Mouse (Mus musculus) hindbrain, embryonic 16.5 days (tissue): ENCODE measurements around the gene Pepd. TPM values are rescaled to one million over a fixed set of nuclear protein-coding genes. Genes with fewer than 3 reads are reported as not detected.

Experiments used
- ATAC-seq: fragments of 200-750 bp; cut with Nextera tagmentation; 2 replicates; pipeline ENCODE4 v1.8.0; 2017; ENCODE audit warnings: moderate TSS enrichment, moderate library complexity
- H3K27ac ChIP-seq: fragments of 300-500 bp; sonication (generic); 2 replicates; pipeline ENCODE4 v1.5.1; 2014; ENCODE audit warnings: low read depth, mild to moderate bottlenecking, control low read depth, low read length, moderate library complexity
- H3K27me3 ChIP-seq: fragments of 300-500 bp; sonication (generic); replicated peaks from 2 replicates; pipeline ENCODE4 v1.6.1; 2014; ENCODE audit warnings: low read length; ENCODE audit not compliant: control insufficient read depth, insufficient read depth
- H3K36me3 ChIP-seq: fragments of 300-500 bp; sonication (generic); 2 replicates; pipeline ENCODE4 v1.6.1; 2014; ENCODE audit warnings: mild to moderate bottlenecking, low read length, moderate library complexity, mixed read lengths; ENCODE audit not compliant: control insufficient read depth, insufficient read depth
- H3K4me1 ChIP-seq: fragments of 300-500 bp; sonication (generic); 2 replicates; pipeline ENCODE4 v1.6.1; 2014; ENCODE audit warnings: low read depth, low read length; ENCODE audit not compliant: control insufficient read depth, insufficient read depth
- H3K4me2 ChIP-seq: fragments of 300-500 bp; sonication (generic); 2 replicates; pipeline ENCODE4 v1.6.1; 2014; ENCODE audit warnings: mild to moderate bottlenecking, low read length, control low read depth, moderate library complexity
- H3K4me3 ChIP-seq: fragments of 300-500 bp; sonication (generic); 2 replicates; pipeline ENCODE4 v1.5.1; 2014; ENCODE audit warnings: mild to moderate bottlenecking, low read length, control low read depth, moderate library complexity
- H3K9ac ChIP-seq: fragments of 300-500 bp; sonication (generic); 2 replicates; pipeline ENCODE4 v1.6.1; 2014; ENCODE audit warnings: low read depth, mild to moderate bottlenecking, control low read depth, low read length, moderate library complexity
- H3K9me3 ChIP-seq: fragments of 300-500 bp; sonication (generic); 2 replicates; pipeline ENCODE4 v1.6.1; 2014; ENCODE audit warnings: mild to moderate bottlenecking, low read length, moderate library complexity; ENCODE audit not compliant: control insufficient read depth
- WGBS: fragments of 180-500 bp; shearing (Covaris S2); extraction: QIAGEN DNeasy Blood & Tissue Kit; methylation state at CpG from one replicate; pipeline ENCODE4 v1.1.7; 2014; 5-methylcytosine and 5-hydroxymethylcytosine counted together
- microRNA-seq: library from miRNA; unstranded; fragments of <30 nt; microRNA quantifications from one replicate; pipeline ENCODE4, GENCODE M21; 2017
- polyA plus RNA-seq: library from polyadenylated mRNA; unstranded; fragments of >200 nt; fragmentation: Nextera tagmentation; extraction: Ambion mirVana; gene quantifications from 2 replicates; pipeline ENCODE4 v1.2.1, GENCODE M21; 2015

The Pepd gene
- polyA plus RNA-seq, 1 experiment from 2014 or later, result 69.5 TPM

GRCm38 (mm10) chr7:35086271-35086861 is 174.2 kb downstream of the Pepd start:
- Histone ChIP-seq H3K4me2 (peak overlapping the region; percentile 63), H3K27me3 (no peaks in the 10 kb centered on the region), H3K9me3 (no peaks in the 10 kb centered on the region), H3K9ac (no peak overlapping the region), H3K4me1 (peaks cover 8% of the 10 kb centered on the region), H3K4me3 (peak overlapping the region; percentile 31), H3K27ac (no peak overlapping the region), H3K36me3 (no peaks in the 10 kb centered on the region)
- peak; percentile 76 for ATAC-seq
- under 1% methylated on average over 21 of the region's 21 CpGs for WGBS

DNA sequence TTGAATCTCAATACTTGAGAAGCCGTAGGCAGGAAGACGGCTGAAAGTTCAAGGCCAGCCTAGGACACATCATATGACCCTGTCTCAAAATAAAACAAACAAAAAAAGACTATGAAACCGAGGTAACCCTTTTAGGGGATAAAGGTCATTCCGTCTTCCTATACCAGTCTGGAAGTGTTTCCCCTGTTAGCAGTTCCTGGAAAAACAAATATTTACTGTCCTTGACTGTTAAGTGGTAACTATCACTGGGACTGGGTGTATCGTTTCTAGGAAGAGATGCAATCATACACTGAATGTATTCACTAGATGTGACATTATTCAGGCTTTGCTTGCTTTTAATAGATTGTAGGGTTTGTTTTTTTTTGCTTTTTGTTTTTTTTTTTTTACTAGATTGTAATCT is 178.4 kb downstream of the Pepd start:
- ATAC-seq, result no peak
- H3K27ac ChIP-seq, result no peak overlapping the region
- H3K36me3 ChIP-seq, result no peaks in the 10 kb centered on the region
- peaks cover 8% of the 10 kb centered on the region for H3K4me1 ChIP-seq
- H3K9me3 ChIP-seq, result no peaks in the 10 kb centered on the region
- H3K4me2 ChIP-seq, result no peak overlapping the region
- no peak overlapping the region for H3K4me3 ChIP-seq
- WGBS, result 82% methylated on average over 5 of the region's 5 CpGs
- no peak overlapping the region for H3K9ac ChIP-seq
- no peaks in the 10 kb centered on the region for H3K27me3 ChIP-seq

Small RNAs within 50 kb of the gene (microRNA-seq; reads per million reads assigned to microRNA genes)
- not detected for gene Gm25033

Other genes with a start within 250 kb of the Pepd start
- 9.2 and 12.2 TPM in 2 replicates for gene Chst8, start 99.7 kb upstream of the Pepd start, polyA plus RNA-seq
- gene Cebpg, start 144.2 kb downstream of the Pepd start, polyA plus RNA-seq, result 25.5 and 30.0 TPM in 2 replicates
- gene Cebpa, start 206.9 kb downstream of the Pepd start, polyA plus RNA-seq, result 0.75 and 0.86 TPM in 2 replicates